Mouse (Mus musculus) forebrain, postnatal 0 days (tissue): ENCODE results near the gene Il23a. TPM values are rescaled to one million over a fixed set of nuclear protein-coding genes. Genes with fewer than 3 reads are reported as not detected.

ENCODE experiments used
- ATAC-seq: fragments of 200-750 bp; cut with Nextera tagmentation; 2 replicates; pipeline ENCODE4 v1.8.0; 2017; ENCODE audit warnings: mild to moderate bottlenecking, moderate library complexity
- DNase-seq: peaks from one replicate; pipeline ENCODE4 v3.0.0-alpha.2; 2015
- H3K27ac ChIP-seq: fragments of 300-500 bp; sonication (generic); 2 replicates; pipeline ENCODE4 v1.5.1; 2014; ENCODE audit warnings: low read depth, mild to moderate bottlenecking, antibody characterized with exemption, low read length, moderate library complexity, mixed read lengths
- H3K27me3 ChIP-seq: fragments of 300-500 bp; sonication (generic); 2 replicates; pipeline ENCODE4 v1.6.1; 2014; ENCODE audit warnings: mild to moderate bottlenecking, low read length, mixed read lengths; ENCODE audit not compliant: insufficient read depth
- H3K36me3 ChIP-seq: fragments of 300-500 bp; sonication (generic); 2 replicates; pipeline ENCODE4 v1.6.1; 2014; ENCODE audit warnings: mild to moderate bottlenecking, moderate library complexity; ENCODE audit not compliant: insufficient read depth
- H3K4me1 ChIP-seq: fragments of 300-500 bp; sonication (generic); 2 replicates; pipeline ENCODE4 v1.6.1; 2014; ENCODE audit warnings: antibody characterized with exemption; ENCODE audit not compliant: insufficient read depth
- H3K4me2 ChIP-seq: fragments of 300-500 bp; sonication (generic); 2 replicates; pipeline ENCODE4 v1.6.1; 2014; ENCODE audit warnings: low read depth, mild to moderate bottlenecking, moderate library complexity
- H3K4me3 ChIP-seq: fragments of 300-500 bp; sonication (generic); 2 replicates; pipeline ENCODE4 v1.5.1; 2014; ENCODE audit warnings: low read depth, low read length, mixed read lengths
- H3K9ac ChIP-seq: fragments of 300-500 bp; sonication (generic); 2 replicates; pipeline ENCODE4 v1.6.1; 2014; ENCODE audit warnings: mild to moderate bottlenecking
- H3K9me3 ChIP-seq: fragments of 300-500 bp; sonication (generic); 2 replicates; pipeline ENCODE4 v1.6.1; 2016; ENCODE audit warnings: low read length
- CTCF ChIP-seq: sonication (generic); IDR thresholded peaks from 2 replicates; pipeline ENCODE4 v1.5.1; 2016; ENCODE audit warnings: antibody characterized with exemption, control low read depth, low read depth
- WGBS: fragments of 180-500 bp; shearing (Covaris S2); extraction: QIAGEN DNeasy Blood & Tissue Kit; methylation state at CpG from one replicate; pipeline ENCODE4 v1.1.7; 2014; 5-methylcytosine and 5-hydroxymethylcytosine counted together
- polyA plus RNA-seq: library from polyadenylated mRNA; unstranded; fragments of >200 nt; fragmentation: Nextera tagmentation; extraction: Ambion mirVana; gene quantifications from 2 replicates; pipeline ENCODE4 v1.2.1, GENCODE M21; 2015
- total RNA-seq: library from RNA; depleted of rRNA; stranded (reverse); fragments of >200 nt; gene quantifications from 2 replicates; pipeline ENCODE4 v1.2.3, GENCODE M21; 2014

The Il23a gene
- total and polyA plus RNA-seq, 2 experiments from 2014 or later = not detected

GRCm38 (mm10) chr10:128326825-128327224, 28.3 kb upstream of the Il23a start:
- no peaks in the 10 kb centered on the region for H3K9me3 ChIP-seq
- 94% methylated on average over 8 of the region's 8 CpGs for WGBS
- TF ChIP-seq CTCF = no peak

DNA sequence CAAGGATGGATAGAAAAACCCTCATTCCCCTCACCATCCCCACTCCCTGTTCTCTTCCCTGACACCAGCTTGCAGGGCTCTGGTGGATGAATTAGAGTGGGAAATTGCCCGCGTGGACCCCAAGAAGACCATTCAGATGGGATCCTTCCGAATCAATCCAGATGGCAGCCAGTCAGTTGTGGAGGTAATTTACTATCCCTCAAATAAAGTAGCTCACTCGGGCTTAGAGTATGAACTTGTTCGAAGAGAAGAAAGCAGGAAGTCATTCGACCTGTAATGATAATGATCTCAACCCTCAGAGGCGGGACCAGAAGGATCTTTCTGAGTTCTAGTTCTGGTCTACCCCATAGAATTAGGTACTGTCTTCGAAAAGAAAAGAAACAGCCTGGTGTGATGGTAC, 25.0 kb upstream of the Il23a start:
- Histone ChIP-seq H3K9ac (peak overlapping the region; percentile 100), H3K36me3 (peaks cover 35% of the 10 kb centered on the region), H3K4me2 (peak overlapping the region; percentile 84), H3K4me3 (peak overlapping the region; percentile 84), H3K4me1 (peaks cover 12% of the 10 kb centered on the region), H3K9me3 (no peaks in the 10 kb centered on the region), H3K27ac (peak overlapping the region; percentile 97), H3K27me3 (no peaks in the 10 kb centered on the region)
- TF ChIP-seq CTCF = no peak
- no peak for DNase-seq
- 87% methylated on average over 8 of the region's 8 CpGs for WGBS
- no peak for ATAC-seq

More at GRCm38 (mm10) chr10:128326825-128327224, 28.3 kb upstream of the Il23a start:
- Histone ChIP-seq H3K27ac (no peak overlapping the region), H3K4me3 (no peak overlapping the region), H3K9ac (no peak overlapping the region), H3K4me2 (no peak overlapping the region), H3K4me1 (peaks cover 8% of the 10 kb centered on the region), H3K27me3 (no peaks in the 10 kb centered on the region), H3K36me3 (peaks cover 20% of the 10 kb centered on the region)
- no peak for DNase-seq
- ATAC-seq = no peak

- Histone ChIP-seq H3K27ac (peak within 1 kb of the TSS; percentile 97), H3K9me3 (no peaks in the 10 kb centered on the region), H3K4me2 (peak within 1 kb of the TSS; percentile 84), H3K36me3 (peaks cover 43% of the 10 kb centered on the region), H3K4me3 (peak within 1 kb of the TSS; percentile 84), H3K4me1 (peaks cover 12% of the 10 kb centered on the region), H3K27me3 (no peaks in the 10 kb centered on the region), H3K9ac (peak within 1 kb of the TSS; percentile 100)
- ATAC-seq (peak; percentile 98), DNase-seq (peak; percentile 95)
- under 1% methylated on average over 40 of the region's 40 CpGs for WGBS
- TF ChIP-seq CTCF = no peak
These were observed 23.9 kb upstream of the Il23a start, which contains the start of gene Cnpy2 for GRCm38 (mm10) chr10:128322141-128323108. Gene Cnpy2, plus strand, starts transcription at chr10:128322459.

- ATAC-seq (no peak), DNase-seq (no peak)
- peak overlapping the region; percentile 84 for H3K4me3 ChIP-seq
- H3K9me3 ChIP-seq = no peaks in the 10 kb centered on the region
- peaks cover 12% of the 10 kb centered on the region for H3K4me1 ChIP-seq
- no peaks in the 10 kb centered on the region for H3K27me3 ChIP-seq
- H3K27ac ChIP-seq = peak overlapping the region; percentile 97; the same call in 1 of the 2 replicates
- peak overlapping the region; percentile 100 for H3K9ac ChIP-seq
- 57% methylated on average over 12 of the region's 12 CpGs for WGBS
- H3K36me3 ChIP-seq = peaks cover 38% of the 10 kb centered on the region
- no peak for TF ChIP-seq CTCF
- peak overlapping the region; percentile 84 for H3K4me2 ChIP-seq
These were observed 23.1 kb upstream of the Il23a start for GRCm38 (mm10) chr10:128321641-128322040.

DNA sequence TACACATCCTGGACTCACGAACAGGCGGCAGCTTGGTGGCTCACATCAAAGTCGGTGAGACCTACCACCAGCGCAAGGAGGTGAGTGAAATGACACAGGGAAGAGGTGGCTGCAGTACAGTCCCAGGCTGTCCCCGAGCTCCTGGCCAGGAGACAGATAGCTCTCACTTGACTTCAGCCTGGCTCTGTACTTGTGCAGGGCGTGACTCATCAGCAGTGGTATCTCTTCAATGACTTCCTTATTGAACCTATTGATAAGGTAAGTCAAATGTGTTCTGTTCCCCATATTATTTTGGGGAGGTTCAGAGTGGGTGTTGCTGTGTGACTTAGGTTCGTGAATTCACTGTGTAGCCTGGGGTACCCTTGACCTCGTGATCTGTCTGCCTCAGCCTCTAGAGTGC, 17.0 kb upstream of the Il23a start:
- Histone ChIP-seq H3K4me2 (no peak overlapping the region), H3K4me3 (no peak overlapping the region), H3K9ac (no peak overlapping the region), H3K27me3 (no peaks in the 10 kb centered on the region), H3K36me3 (peaks cover 71% of the 10 kb centered on the region), H3K4me1 (no peaks in the 10 kb centered on the region), H3K27ac (no peak overlapping the region), H3K9me3 (no peaks in the 10 kb centered on the region)
- DNase-seq = no peak
- 95% methylated on average over 8 of the region's 8 CpGs for WGBS
- no peak for TF ChIP-seq CTCF
- ATAC-seq = no peak

DNA sequence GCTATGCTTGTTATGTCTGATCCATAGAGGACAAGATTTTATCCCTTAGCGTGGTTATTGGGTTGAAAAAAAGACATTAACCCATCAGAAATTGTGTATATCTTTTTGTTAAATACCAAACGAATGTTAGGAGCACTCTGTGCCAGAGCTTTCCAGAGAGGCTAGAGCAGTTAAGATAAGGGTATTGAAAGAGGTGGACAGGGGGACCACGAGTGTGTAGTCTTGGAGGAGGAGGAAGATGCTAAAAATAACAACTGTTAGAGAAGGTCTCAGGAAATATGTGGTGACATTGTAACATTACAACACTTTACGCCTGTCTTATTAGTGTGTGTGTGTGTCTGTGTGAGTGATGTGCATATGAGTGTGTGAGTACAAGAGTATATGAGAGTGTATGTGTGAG, 12.3 kb upstream of the Il23a start:
- no peak for TF ChIP-seq CTCF
- no peaks in the 10 kb centered on the region for H3K4me1 ChIP-seq
- H3K9me3 ChIP-seq = no peaks in the 10 kb centered on the region
- ATAC-seq (no peak), DNase-seq (no peak)
- WGBS = 88% methylated on average over 4 of the region's 4 CpGs
- no peak overlapping the region for H3K4me2 ChIP-seq
- H3K4me3 ChIP-seq = no peak overlapping the region
- no peak overlapping the region for H3K9ac ChIP-seq
- peaks cover 52% of the 10 kb centered on the region for H3K36me3 ChIP-seq
- H3K27ac ChIP-seq = no peak overlapping the region
- H3K27me3 ChIP-seq = no peaks in the 10 kb centered on the region

DNA sequence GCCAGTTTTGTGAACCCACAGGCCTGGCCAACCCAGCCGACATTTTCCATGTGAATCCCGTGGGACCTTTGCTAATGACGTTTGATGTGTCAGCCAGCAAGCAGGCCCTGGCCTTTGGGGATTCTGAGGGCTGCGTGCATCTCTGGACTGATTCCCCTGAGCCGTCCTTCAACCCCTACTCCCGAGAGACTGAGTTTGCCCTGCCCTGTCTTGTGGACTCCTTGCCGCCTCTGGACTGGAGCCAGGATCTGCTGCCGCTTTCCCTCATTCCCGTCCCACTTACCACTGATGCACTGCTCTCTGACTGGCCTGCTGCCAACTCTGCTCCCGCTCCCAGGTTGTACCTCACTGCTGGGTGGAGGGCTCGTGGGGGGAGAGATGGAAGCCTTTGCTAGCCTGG, 11.6 kb upstream of the Il23a start:
- no peak overlapping the region for H3K4me2 ChIP-seq
- H3K4me3 ChIP-seq = no peak overlapping the region
- H3K27ac ChIP-seq = no peak overlapping the region
- H3K36me3 ChIP-seq = peaks cover 45% of the 10 kb centered on the region
- no peaks in the 10 kb centered on the region for H3K4me1 ChIP-seq
- no peaks in the 10 kb centered on the region for H3K9me3 ChIP-seq
- H3K27me3 ChIP-seq = no peaks in the 10 kb centered on the region
- ATAC-seq = no peak
- no peak overlapping the region for H3K9ac ChIP-seq
- no peak for TF ChIP-seq CTCF
- 35% methylated on average over 11 of the region's 11 CpGs for WGBS
- DNase-seq = no peak
